Mouse (Mus musculus) stomach, postnatal 0 days (tissue): Measurements from ENCODE around the gene Psmb3.

ENCODE experiments used
- CTCF ChIP-seq: IDR thresholded peaks from 2 replicates; pipeline ENCODE4 v1.5.1; 2016; ENCODE audit warnings: antibody characterized with exemption, low read depth, mild to moderate bottlenecking, moderate library complexity
- EP300 ChIP-seq: optimal IDR thresholded peaks from 2 replicates; pipeline ENCODE3; 2016; ENCODE audit warnings: antibody characterized with exemption

DNA sequence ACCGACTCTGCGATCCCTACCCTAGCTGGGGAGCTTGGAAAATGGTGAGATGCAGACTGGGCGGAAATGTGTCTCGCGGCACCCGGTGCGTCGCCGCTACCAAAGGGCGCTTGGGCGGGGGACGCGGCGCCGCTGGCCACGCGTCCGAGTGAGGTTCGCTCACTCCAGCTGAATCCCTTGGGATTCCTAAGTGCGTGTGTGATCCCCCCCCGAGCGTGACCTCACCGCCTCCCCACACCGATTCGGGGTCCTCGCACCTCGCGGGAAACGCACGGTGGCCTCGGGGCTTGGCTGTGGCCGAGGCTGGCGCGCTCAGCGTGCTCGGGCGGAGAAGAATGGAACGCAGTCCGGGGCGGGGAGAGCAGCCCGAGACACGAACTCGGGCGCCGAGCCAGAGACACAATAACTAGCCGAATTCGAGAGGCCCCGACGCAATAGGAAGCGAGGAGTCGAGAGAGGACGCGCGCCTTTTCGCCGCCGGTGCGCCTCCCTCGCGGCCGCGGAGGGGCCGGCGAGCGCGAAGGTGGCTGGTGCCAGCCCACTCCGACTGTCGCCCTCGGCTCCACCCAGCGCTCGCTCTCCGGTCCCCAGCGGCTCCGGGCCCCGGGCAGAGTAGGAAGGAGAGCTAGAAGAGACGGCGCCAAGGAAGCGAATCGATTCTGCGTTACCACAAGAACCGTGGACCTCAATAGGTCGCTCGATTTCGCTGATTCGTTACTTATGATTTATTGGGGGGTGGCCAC lies 3.0 kb upstream of the Psmb3 start, which contains the start of gene Pcgf2:
- TF ChIP-seq CTCF: no peak
- no peak for TF ChIP-seq EP300
